Mouse (Mus musculus) thymus, adult 2 months (tissue): Measurements from ENCODE around the gene 4931429L15Rik.

Experiments
- CTCF ChIP-seq: fragments of 200-500 bp; IDR thresholded peaks from 2 replicates; pipeline ENCODE4 v1.5.1; 2012; ENCODE audit warnings: mild to moderate bottlenecking, control low read depth, low read length, moderate library complexity, borderline replicate concordance; ENCODE audit not compliant: control insufficient read depth, poor library complexity, insufficient read depth; ENCODE audit errors: extremely low read depth
- POLR2A ChIP-seq: fragments of 200-500 bp; IDR thresholded peaks from 2 replicates; pipeline ENCODE4 v1.6.1; 2012; ENCODE audit warnings: mild to moderate bottlenecking, low read length, control low read depth, moderate library complexity; ENCODE audit not compliant: control insufficient read depth, poor library complexity, insufficient read depth; ENCODE audit errors: extremely low read depth

- TF ChIP-seq POLR2A (no peak), CTCF (no peak)
Observed at GRCm38 (mm10) chr9:46329250-46329648, 9.5 kb upstream of the 4931429L15Rik start.
